Mouse (Mus musculus) ES-Bruce4 (cell line): ENCODE data around the gene Slc2a10.

Source experiments
- CTCF ChIP-seq: IDR thresholded peaks from one replicate; pipeline ENCODE4 v1.8.1; 2011; ENCODE audit warnings: low read depth, low read length
- EP300 ChIP-seq: IDR thresholded peaks from 2 replicates; pipeline ENCODE4 v1.6.1; 2011; ENCODE audit warnings: low read depth, low read length; ENCODE audit not compliant: insufficient read depth
- POLR2A ChIP-seq: IDR thresholded peaks from one replicate; pipeline ENCODE4 v1.8.1; 2011; ENCODE audit warnings: low read length; ENCODE audit not compliant: insufficient read depth

- no peak for TF ChIP-seq POLR2A
- no peak for TF ChIP-seq CTCF
- TF ChIP-seq EP300: no peak
These were observed 17.2 kb upstream of the Slc2a10 start for GRCm38 (mm10) chr2:165486401-165486800.
